Mouse (Mus musculus): ENCODE measurements at regions not wholly inside any gene's neighbourhood (a gene's known extent, or its start where the extent isn't known, plus 50 kb on each side); places are given as distances from the start of the nearest gene placed in this dataset.

- TF ChIP-seq CTCF (IDR thresholded peaks at IDR 0.05; ENCODE audit: extremely low read depth, insufficient read length, insufficient replicate concordance, low read depth, low read length): no peak
- no peak for TF ChIP-seq POLR2A (IDR thresholded peaks at IDR 0.05; ENCODE audit: low read depth, low read length)
Observed at GRCm38 (mm10) chr12:104592791-104593525, 119.8 kb upstream of the Gsc start.

All from small intestine, adult 2 months (tissue).